Mouse (Mus musculus): ENCODE measurements around the gene Dcaf5. TPM values are rescaled to one million over a fixed set of nuclear protein-coding genes. Genes with fewer than 3 reads are reported as not detected.
"Not testable (repeated sequence)": the region's sequence is repeated elsewhere in the genome, so short reads cannot be mapped to it uniquely, and the experiment has no call there.

The Dcaf5 gene
- polyA plus RNA-seq (2016; fragmentation: Nextera tagmentation; extraction: Ambion mirVana): 11.2 and 13.5 TPM in 2 replicates

DNA sequence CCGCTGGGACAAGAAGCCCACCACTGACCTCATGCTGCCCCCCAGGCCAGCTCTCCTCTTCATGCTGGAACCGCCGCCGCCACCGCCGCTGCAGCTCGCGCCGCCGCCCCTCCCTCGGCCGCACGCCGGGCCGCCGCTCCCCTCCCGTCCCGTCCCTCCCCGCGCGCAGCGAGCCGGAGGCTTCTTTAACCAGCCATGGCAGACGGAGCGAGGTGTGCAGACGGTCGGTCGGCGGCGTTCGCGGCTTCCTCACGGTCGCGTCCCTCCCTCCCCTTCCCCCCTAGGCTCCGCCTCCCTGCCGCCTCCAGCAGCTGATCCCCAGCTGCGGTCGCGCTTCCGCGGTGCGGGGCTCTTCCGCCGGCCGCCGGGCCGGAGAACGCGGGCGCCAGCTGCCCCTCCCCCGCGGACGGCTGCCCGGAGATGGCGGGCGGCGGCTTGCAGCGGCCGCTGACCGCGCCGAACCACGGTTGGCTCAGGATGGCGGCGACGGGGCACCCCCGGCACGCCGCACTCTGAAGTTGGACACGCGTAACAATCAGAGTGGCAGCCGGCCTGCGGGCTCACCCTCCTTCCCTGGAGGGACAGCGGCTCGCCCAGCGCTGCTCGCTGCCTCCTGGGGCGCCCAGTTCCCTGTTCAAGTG lies at the start of gene Dcaf5:
TSS of gene Dcaf5 (minus strand) at position 266 of the 641 bp plus-strand sequence.
- H3K36me3 ChIP-seq (replicated peaks): 0 out of 2 replicates have a peak, but pooled peaks cover 2% of the 10 kb centered on the region
- no peaks in the 10 kb centered on the region for H3K27me3 ChIP-seq (replicated peaks; ENCODE audit: low read depth, poor library complexity, severe bottlenecking)
- H3K4me1 ChIP-seq: peaks cover 35% of the 10 kb centered on the region
- peak; percentile 87 for DNase-seq (ENCODE audit: low spot score)
- no peaks in the 10 kb centered on the region for H3K9me3 ChIP-seq
- under 1% methylated on average over 79 of the region's 79 CpGs for WGBS
- H3K27ac ChIP-seq (replicated peaks): peak within 1 kb of the TSS; percentile 97
- H3K4me3 ChIP-seq: peak within 1 kb of the TSS; percentile 96

DNA sequence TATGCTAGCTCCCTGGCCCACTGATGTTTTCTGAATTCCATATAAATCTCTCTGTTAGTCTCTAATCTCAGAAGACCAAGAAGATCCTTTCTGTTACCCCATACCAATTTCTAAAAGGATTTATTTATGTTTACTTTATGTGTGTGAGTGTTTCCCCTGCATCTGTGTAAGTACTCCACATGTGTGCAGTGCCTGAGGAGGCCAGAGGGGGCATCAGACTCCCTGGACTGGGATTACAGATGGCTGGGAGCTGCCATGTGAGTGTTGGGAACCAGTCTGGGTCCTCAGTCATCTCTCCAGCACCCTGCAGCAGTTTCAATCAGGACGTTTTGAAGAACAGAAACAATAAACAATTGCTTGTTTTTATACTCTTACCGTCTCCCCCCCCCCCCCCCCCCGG lies 47.0 kb upstream of the Dcaf5 start:
- Histone ChIP-seq H3K27ac (replicated peaks) (no peak overlapping the region), H3K36me3 (replicated peaks) (peaks cover 73% of the 10 kb centered on the region), H3K4me1 (0 out of 2 replicates have a peak, but pooled peaks cover 5% of the 10 kb centered on the region), H3K27me3 (replicated peaks; ENCODE audit: low read depth, poor library complexity, severe bottlenecking) (no peaks in the 10 kb centered on the region), H3K9me3 (no peaks in the 10 kb centered on the region), H3K4me3 (no peak overlapping the region)
- DNase-seq (ENCODE audit: low spot score): no peak
- WGBS: 71% methylated on average over 3 of the region's 3 CpGs

DNA sequence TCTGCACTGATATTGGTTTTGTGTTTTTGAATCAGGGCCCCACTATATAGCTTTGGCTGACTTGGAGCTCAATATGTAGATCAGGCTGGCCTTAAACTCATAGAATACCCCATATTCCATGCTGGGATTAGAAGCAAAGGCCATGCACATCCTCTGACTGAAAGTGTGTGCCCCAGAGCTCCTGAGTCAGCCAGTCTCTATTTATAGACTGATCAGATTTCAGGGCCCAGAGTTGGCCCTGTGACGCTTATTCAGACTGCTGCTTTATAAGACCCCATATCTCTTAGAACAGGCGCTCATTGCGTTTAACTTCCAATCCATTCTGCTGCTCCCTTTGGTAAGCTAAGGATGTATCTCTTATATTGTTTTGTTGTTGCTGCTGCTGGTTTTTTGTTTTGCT lies 43.6 kb upstream of the Dcaf5 start:
- DNase-seq (ENCODE audit: low spot score): no peak
- no peak overlapping the region for H3K27ac ChIP-seq (replicated peaks)
- H3K36me3 ChIP-seq (replicated peaks): peaks cover 57% of the 10 kb centered on the region
- no peaks in the 10 kb centered on the region for H3K27me3 ChIP-seq (replicated peaks; ENCODE audit: low read depth, poor library complexity, severe bottlenecking)
- no peaks in the 10 kb centered on the region for H3K4me1 ChIP-seq
- H3K9me3 ChIP-seq: no peaks in the 10 kb centered on the region
- no peak overlapping the region for H3K4me3 ChIP-seq
- WGBS: 82% methylated on average over 3 of the region's 3 CpGs

DNA sequence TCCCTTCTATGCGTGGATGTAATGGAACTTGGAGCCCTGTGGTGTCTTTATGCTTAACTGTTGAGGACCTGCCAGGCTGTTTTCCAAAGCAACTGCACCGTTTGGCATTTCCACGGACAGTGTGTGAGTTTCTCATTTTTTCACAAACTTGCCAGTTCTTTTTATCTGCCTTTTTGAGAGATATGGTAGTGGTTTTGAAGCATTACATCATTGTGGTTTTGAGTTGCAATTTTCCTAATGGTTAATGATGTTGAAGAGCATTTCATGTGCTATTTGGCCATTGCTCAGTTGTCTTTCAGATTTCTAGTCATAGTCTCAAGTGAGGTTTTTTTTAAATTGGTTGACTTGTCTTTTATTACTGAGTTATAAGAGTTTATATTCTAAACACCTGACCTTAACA lies 37.3 kb upstream of the Dcaf5 start:
- Histone ChIP-seq H3K4me1 (no peaks in the 10 kb centered on the region), H3K4me3 (no peak overlapping the region)
- WGBS: 86% methylated on average over 3 of the region's 3 CpGs

DNA sequence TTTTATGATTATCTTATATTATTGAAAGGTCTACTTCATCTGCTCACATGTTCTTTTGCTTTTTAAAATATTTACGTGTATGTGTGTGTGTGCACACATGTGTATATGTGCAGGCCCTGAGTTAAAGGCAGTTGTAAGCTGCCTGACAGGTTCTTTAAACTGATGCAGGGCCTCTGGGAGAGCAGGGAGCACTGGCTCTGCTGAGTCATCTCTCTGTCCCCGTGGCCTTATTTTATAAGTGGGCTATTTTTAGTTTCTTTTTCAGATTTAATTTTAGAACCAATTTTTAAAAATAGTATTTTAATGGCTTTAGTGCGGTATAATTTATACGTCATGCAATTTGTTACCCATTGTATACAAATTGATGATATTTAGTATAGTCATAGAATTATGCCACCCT lies 35.5 kb upstream of the Dcaf5 start:
- DNase-seq (ENCODE audit: low spot score): no peak
- Histone ChIP-seq H3K36me3 (replicated peaks) (peaks cover 11% of the 10 kb centered on the region), H3K4me3 (no peak overlapping the region), H3K27me3 (replicated peaks; ENCODE audit: low read depth, poor library complexity, severe bottlenecking) (no peaks in the 10 kb centered on the region), H3K9me3 (no peaks in the 10 kb centered on the region), H3K27ac (replicated peaks) (no peak overlapping the region), H3K4me1 (no peaks in the 10 kb centered on the region)
- 92% methylated on average over 4 of the region's 4 CpGs for WGBS

More for the DNA sequence above, 37.3 kb upstream of the Dcaf5 start:
- Histone ChIP-seq H3K9me3 (no peaks in the 10 kb centered on the region), H3K27ac (replicated peaks) (no peak overlapping the region), H3K27me3 (replicated peaks; ENCODE audit: low read depth, poor library complexity, severe bottlenecking) (no peaks in the 10 kb centered on the region), H3K36me3 (replicated peaks) (peaks cover 11% of the 10 kb centered on the region)
- DNase-seq (ENCODE audit: low spot score): no peak

DNA sequence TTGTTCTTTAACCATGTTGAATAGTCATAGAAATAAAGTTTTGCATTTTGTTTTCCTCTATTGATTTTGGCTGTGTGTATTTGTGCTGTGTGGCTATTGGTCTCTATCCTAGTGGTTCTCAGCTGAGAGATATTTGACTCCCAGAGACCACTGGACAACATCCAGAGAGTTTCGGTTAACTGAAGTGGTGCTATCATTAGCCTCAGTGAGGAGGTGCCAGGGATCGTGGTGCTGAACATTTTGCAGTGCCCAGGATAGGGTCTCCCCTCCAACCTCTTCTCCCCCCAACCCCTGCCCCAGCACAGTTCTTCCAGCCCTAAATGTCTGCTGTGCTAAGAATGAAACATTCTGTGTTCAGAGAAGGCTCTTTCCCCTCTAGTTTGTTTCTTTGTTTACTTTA lies 33.8 kb upstream of the Dcaf5 start:
- Histone ChIP-seq H3K9me3 (no peaks in the 10 kb centered on the region), H3K36me3 (replicated peaks) (peaks cover 5% of the 10 kb centered on the region; the same call in 1 of the 2 replicates), H3K4me1 (no peaks in the 10 kb centered on the region), H3K4me3 (no peak overlapping the region), H3K27me3 (replicated peaks; ENCODE audit: low read depth, poor library complexity, severe bottlenecking) (no peaks in the 10 kb centered on the region), H3K27ac (replicated peaks) (no peak overlapping the region)
- 85% methylated on average over 2 of the region's 2 CpGs for WGBS
- DNase-seq (ENCODE audit: low spot score): no peak

DNA sequence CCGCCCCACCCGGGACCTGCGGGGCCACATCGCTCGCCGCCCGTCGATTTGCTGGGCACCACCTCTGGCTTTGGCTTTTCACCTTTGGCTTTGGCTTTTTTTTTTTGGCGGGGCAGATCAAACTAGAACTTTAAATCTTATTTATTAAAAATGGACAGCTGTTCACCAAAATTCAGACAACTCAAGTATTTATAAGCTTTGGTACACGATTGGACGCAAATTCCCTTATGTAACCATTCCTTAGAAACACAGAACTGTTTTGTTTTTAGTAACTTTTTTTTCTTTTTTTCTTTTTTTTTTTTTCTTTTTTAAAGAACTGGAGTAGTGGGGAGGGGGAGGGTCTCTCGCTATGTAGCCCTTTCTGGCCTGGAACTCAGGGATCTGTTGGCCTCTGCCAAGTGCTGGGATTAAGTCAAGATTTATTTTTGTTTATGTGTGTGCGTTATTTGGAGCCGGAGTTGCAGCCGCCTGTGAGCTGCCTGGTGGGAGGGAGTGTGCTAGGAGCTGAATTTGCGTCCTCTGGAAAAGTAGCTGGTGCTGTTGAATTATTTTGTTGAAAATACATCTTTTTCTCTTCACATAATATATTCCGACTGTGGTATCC lies 27.4 kb upstream of the Dcaf5 start:
- Histone ChIP-seq H3K27me3 (replicated peaks; ENCODE audit: low read depth, poor library complexity, severe bottlenecking) (no peaks in the 10 kb centered on the region), H3K27ac (replicated peaks) (peak overlapping the region; percentile 94), H3K4me3 (peak overlapping the region; percentile 91), H3K9me3 (no peaks in the 10 kb centered on the region), H3K36me3 (replicated peaks) (peaks cover 5% of the 10 kb centered on the region; the same call in 1 of the 2 replicates), H3K4me1 (peaks cover 7% of the 10 kb centered on the region)
- WGBS: 11% methylated on average over 17 of the region's 17 CpGs
- peak; percentile 11 for DNase-seq (ENCODE audit: low spot score)

DNA sequence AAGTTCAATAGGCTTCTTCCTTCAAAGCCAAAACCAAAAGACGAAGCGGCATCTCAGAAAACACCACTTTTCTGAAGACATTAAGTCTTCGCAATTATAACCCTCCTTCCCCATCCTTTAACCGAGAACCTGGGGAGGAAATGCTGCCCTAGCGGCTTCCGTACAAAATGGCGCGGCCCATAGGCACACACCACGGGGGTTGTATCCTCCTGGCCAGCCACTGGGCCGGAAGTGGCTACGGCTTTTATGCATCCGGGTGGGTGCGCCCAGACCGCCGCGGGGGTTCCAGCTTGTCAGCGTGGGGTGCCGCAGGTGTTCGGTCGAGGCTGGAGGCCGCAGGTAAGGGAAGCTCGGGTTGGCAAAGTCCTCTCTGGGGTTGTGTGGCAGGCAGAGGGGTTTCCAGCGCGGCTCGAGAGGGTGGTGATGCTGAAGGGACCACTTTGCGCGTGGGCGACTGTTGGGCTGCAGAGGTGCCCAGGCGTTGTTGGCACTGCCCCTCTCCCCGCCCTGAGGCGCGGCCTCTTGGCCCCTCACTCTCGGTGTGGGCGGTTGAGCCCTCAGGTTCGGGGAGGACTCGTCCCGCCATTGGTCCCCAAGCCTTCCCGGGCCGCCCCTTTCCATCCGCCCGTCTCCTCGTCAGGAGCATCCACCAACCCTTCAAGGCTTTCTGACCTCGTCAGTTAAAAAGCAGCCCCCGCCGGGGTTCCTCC lies 26.7 kb upstream of the Dcaf5 start, which contains the start of gene Exd2:
TSS of gene Exd2 (plus strand) at position 154 of the 710 bp plus-strand sequence.
- Histone ChIP-seq H3K36me3 (replicated peaks) (peaks cover 5% of the 10 kb centered on the region; the same call in 1 of the 2 replicates), H3K4me3 (peak within 1 kb of the TSS; percentile 91), H3K9me3 (no peaks in the 10 kb centered on the region), H3K4me1 (peaks cover 7% of the 10 kb centered on the region), H3K27ac (replicated peaks) (peak within 1 kb of the TSS; percentile 94), H3K27me3 (replicated peaks; ENCODE audit: low read depth, poor library complexity, severe bottlenecking) (no peaks in the 10 kb centered on the region)
- under 1% methylated on average over 45 of the region's 45 CpGs for WGBS
- peak; percentile 91 for DNase-seq (ENCODE audit: low spot score)

DNA sequence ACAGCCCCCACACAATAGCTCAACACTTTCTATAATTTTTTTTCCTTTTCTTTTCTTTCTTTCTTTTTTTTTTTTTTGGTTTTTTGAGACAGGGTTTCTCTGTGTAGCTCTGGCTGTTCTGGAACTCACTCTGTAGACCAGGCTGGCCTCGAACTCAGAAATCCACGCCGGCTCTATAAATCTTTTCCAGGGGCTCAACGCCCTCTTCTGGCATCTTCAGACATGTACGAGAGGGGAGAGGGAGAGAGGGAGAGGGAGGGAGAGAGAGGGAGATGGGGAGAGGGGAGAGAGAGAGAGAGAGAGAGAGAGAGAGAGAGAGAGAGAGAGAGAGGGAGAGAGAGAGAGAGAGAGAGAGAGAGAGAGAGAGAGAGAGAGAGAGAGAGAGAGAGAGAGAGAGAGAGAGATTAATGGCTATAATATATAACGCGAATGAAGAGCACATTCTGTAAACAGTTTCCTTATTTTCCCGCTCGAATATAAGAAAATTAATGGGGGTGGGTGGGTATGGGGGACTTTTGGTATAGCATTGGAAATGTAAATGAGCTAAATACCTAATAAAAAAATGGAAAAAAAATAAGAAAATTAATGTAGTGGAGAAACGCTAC lies 26.0 kb upstream of the Dcaf5 start:
- not testable (repeated sequence) for H3K27me3 ChIP-seq (replicated peaks; ENCODE audit: low read depth, poor library complexity, severe bottlenecking); H3K4me1 ChIP-seq; H3K36me3 ChIP-seq (replicated peaks); H3K9me3 ChIP-seq
- peak overlapping the region; percentile 94 for H3K27ac ChIP-seq (replicated peaks)
- peak; percentile 23 for DNase-seq (ENCODE audit: low spot score)
- peak overlapping the region; percentile 91 for H3K4me3 ChIP-seq
- WGBS: 8% methylated on average over 10 of the region's 10 CpGs

DNA sequence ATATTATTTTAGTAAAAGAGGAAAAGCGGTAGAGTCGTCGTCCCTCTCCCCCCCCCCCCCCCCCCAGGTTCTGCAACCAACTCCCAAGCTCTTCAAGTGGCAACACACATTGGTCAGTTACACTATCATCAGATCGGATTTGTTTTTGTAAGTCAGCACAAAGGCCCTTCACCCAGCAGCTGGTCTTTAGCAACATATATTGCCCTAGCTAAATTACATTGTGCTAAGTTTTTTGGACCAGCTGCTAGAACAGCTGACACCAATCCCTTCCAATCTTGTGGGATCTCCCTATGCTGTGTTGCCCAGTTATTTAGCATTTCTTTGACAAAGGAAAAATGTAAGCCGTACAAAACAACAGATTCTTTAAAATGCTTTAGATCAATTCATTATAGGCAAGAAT lies 21.6 kb upstream of the Dcaf5 start:
- no peak for DNase-seq (ENCODE audit: low spot score)
- Histone ChIP-seq H3K36me3 (replicated peaks) (no peaks in the 10 kb centered on the region), H3K27ac (replicated peaks) (no peak overlapping the region), H3K4me3 (no peak overlapping the region), H3K9me3 (no peaks in the 10 kb centered on the region), H3K27me3 (replicated peaks; ENCODE audit: low read depth, poor library complexity, severe bottlenecking) (no peaks in the 10 kb centered on the region), H3K4me1 (no peaks in the 10 kb centered on the region)
- 81% methylated on average over 5 of the region's 5 CpGs for WGBS

DNA sequence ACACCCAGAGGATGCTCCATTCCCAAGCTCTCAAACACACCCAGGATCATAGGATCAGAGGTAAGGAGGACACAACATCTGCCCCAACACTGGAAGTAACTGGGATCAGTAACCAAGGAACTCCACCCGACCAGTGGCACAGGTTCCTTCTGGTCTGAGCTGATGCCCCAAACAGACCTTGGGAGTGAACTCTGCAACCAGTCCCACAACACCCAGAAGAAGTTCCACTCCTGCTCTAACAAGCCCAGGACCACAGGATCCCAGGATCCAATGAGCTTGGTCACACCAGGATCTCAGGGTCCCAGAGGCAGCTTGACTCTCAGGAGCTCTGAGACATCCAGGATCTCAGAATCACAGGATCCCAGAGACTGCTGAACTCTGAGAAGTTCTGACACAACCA lies 17.1 kb upstream of the Dcaf5 start:
- Histone ChIP-seq H3K27ac (replicated peaks) (no peak overlapping the region), H3K4me1 (no peaks in the 10 kb centered on the region), H3K4me3 (no peak overlapping the region), H3K27me3 (replicated peaks; ENCODE audit: low read depth, poor library complexity, severe bottlenecking) (no peaks in the 10 kb centered on the region), H3K36me3 (replicated peaks) (no peaks in the 10 kb centered on the region), H3K9me3 (no peaks in the 10 kb centered on the region)
- WGBS: 75% methylated on average over 1 of the region's 1 CpGs
- DNase-seq (ENCODE audit: low spot score): no peak

DNA sequence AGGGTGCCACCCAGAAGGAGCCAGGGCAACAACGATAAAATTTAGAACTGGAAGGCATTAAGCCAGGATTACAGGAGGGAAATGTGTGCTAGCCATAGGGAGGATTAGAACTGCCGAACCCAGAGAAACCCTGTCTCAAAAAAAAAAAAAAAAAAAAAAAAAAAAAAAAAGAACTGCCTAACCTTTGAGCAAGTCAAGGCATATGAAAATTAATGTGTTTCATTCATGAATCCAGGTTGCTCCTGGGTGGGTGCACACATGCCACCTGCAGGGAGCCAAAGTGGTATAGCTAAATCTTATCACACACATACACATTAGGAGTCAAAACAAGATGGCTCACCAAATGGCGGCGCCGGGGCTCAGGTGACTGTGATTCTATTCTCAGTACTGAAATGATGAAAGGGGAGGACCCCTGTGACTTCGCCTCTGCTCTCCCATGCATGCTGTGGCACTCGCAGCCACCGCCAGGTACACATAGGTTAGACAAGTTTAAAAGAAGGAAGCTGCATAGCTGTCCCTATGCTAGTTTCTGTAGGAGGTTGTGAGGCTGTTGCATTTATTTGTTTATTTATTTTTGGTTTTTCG lies 8.2 kb upstream of the Dcaf5 start:
- no peak for DNase-seq (ENCODE audit: low spot score)
- H3K27me3 ChIP-seq (replicated peaks; ENCODE audit: low read depth, poor library complexity, severe bottlenecking): no peaks in the 10 kb centered on the region
- no peaks in the 10 kb centered on the region for H3K4me1 ChIP-seq
- H3K27ac ChIP-seq (replicated peaks): no peak overlapping the region
- no peak overlapping the region for H3K4me3 ChIP-seq
- WGBS: 89% methylated on average over 9 of the region's 9 CpGs
- no peaks in the 10 kb centered on the region for H3K9me3 ChIP-seq
- H3K36me3 ChIP-seq (replicated peaks): no peaks in the 10 kb centered on the region

Data from embryonic facial prominence, embryonic 10.5 days (tissue).